Mouse (Mus musculus) limb, embryonic 13.5 days (tissue): ENCODE measurements around the gene Nup107. TPM values are rescaled to one million over a fixed set of nuclear protein-coding genes. Genes with fewer than 3 reads are reported as not detected.

Experiments
- ATAC-seq: fragments of 200-750 bp; cut with Nextera tagmentation; 2 replicates; pipeline ENCODE4 v1.8.0; 2017; ENCODE audit warnings: low read depth, moderate number of reproducible peaks, moderate TSS enrichment; ENCODE audit not compliant: low FRiP score
- H3K27ac ChIP-seq: fragments of 300-500 bp; sonication (generic); 2 replicates; pipeline ENCODE4 v1.5.1; 2015; ENCODE audit warnings: inconsistent platforms, mild to moderate bottlenecking, moderate library complexity
- H3K27me3 ChIP-seq: fragments of 300-500 bp; sonication (generic); 2 replicates; pipeline ENCODE4 v1.6.1; 2015; ENCODE audit warnings: mild to moderate bottlenecking, inconsistent platforms
- H3K36me3 ChIP-seq: fragments of 300-500 bp; sonication (generic); 2 replicates; pipeline ENCODE4 v1.6.1; 2015; ENCODE audit warnings: inconsistent platforms, mild to moderate bottlenecking, moderate library complexity
- H3K4me1 ChIP-seq: fragments of 300-500 bp; sonication (generic); 2 replicates; pipeline ENCODE4 v1.6.1; 2015; ENCODE audit warnings: inconsistent platforms
- H3K4me2 ChIP-seq: fragments of 300-500 bp; sonication (generic); replicated peaks from 2 replicates; pipeline ENCODE4 v1.6.1; 2015; ENCODE audit warnings: inconsistent platforms, mild to moderate bottlenecking, moderate library complexity
- H3K4me3 ChIP-seq: fragments of 300-500 bp; sonication (generic); 2 replicates; pipeline ENCODE4 v1.5.1; 2015; ENCODE audit warnings: moderate library complexity, mild to moderate bottlenecking, inconsistent platforms
- H3K9ac ChIP-seq: fragments of 300-500 bp; sonication (generic); 2 replicates; pipeline ENCODE4 v1.6.1; 2015; ENCODE audit warnings: mild to moderate bottlenecking, inconsistent platforms
- H3K9me3 ChIP-seq: fragments of 300-500 bp; sonication (generic); 2 replicates; pipeline ENCODE4 v1.6.1; 2016; ENCODE audit warnings: inconsistent platforms
- WGBS: fragments of 180-500 bp; shearing (Covaris S2); methylation state at CpG from one replicate; pipeline ENCODE4 v1.1.7; 2015; 5-methylcytosine and 5-hydroxymethylcytosine counted together
- polyA plus RNA-seq: library from polyadenylated mRNA; unstranded; fragments of >200 nt; fragmentation: Nextera tagmentation; extraction: Ambion mirVana; gene quantifications from 2 replicates; pipeline ENCODE4 v1.2.1, GENCODE M21; 2015

Gene Nup107
- polyA plus RNA-seq, 1 experiment from 2014 or later, result 68.9 TPM

DNA sequence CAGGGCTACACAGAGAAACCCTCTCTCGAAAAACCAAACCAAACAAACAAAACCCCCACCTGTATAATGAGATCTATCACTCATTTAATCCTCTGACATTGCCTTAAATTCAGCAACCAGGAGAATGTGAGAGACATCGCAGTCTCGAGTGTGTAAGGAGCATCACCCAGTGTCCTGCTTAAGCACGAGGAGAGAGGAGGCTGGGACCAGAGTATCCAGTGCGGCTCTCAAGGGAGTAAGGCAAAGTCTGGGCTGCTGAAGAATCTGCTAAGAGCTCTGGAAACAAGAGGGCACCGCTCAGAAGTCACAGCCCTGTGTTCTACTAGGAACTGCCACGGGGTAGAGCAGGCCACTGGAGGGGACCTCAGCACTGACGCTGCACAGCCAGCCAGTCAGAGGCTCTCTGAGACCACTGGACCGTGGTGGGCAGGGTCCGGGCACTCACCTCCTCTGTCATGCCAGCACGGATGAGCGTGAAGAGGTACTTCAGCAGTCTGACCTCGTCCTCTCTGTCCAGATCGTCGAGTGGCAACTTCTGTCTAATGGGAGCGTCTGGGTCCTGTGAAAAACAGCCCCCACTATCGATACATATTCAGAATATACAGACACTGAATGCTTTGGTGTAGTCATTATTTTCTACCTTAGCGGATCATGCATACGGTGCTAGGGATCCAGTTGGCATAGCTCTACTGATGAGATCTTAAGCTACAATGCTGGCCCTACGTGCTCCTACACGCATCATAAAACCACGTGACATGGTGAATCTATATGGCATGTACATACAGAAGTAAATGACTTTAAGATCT lies 18.3 kb downstream of the Nup107 start:
- H3K27me3 ChIP-seq, result no peaks in the 10 kb centered on the region
- H3K4me3 ChIP-seq, result no peak overlapping the region
- H3K4me2 ChIP-seq, result no peak overlapping the region
- no peak overlapping the region for H3K9ac ChIP-seq
- no peak for ATAC-seq
- no peaks in the 10 kb centered on the region for H3K9me3 ChIP-seq
- H3K27ac ChIP-seq, result no peak overlapping the region
- peaks cover 91% of the 10 kb centered on the region for H3K36me3 ChIP-seq
- WGBS, result 93% methylated on average over 22 of the region's 22 CpGs
- H3K4me1 ChIP-seq, result no peaks in the 10 kb centered on the region

DNA sequence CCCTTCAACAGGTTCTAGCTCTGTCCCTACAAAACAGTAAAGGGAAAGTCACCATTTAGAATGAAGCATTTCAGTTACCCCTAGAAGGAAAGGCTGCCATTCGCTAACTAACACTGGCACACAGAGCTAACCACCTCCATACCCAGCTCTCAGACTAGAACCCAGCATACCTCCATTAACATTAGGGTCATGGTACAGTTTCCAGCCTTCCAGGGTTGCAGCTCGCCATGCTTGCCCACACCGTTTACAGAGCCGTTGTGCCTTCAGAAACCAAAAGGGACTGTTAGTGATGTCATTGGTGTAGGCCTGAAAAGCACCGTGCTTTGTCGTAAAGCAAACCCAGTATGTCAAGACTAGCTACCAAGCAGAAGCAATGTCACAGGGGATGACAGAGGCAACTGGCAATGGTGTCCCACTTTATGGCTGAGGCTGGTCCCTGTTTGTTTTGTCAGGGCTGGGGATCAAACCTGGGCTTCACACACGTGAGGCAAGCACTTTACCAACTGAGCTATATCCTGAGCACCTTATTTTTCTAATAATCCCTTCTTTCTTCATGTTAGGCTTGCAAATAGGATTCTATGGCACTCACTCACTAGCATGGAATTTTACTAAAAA lies 19.3 kb downstream of the Nup107 start:
- no peak overlapping the region for H3K4me3 ChIP-seq
- H3K9ac ChIP-seq, result no peak overlapping the region
- peaks cover 86% of the 10 kb centered on the region for H3K36me3 ChIP-seq
- 95% methylated on average over 7 of the region's 7 CpGs for WGBS
- no peak overlapping the region for H3K4me2 ChIP-seq
- ATAC-seq, result no peak
- no peaks in the 10 kb centered on the region for H3K27me3 ChIP-seq
- H3K4me1 ChIP-seq, result no peaks in the 10 kb centered on the region
- H3K9me3 ChIP-seq, result no peaks in the 10 kb centered on the region
- no peak overlapping the region for H3K27ac ChIP-seq

DNA sequence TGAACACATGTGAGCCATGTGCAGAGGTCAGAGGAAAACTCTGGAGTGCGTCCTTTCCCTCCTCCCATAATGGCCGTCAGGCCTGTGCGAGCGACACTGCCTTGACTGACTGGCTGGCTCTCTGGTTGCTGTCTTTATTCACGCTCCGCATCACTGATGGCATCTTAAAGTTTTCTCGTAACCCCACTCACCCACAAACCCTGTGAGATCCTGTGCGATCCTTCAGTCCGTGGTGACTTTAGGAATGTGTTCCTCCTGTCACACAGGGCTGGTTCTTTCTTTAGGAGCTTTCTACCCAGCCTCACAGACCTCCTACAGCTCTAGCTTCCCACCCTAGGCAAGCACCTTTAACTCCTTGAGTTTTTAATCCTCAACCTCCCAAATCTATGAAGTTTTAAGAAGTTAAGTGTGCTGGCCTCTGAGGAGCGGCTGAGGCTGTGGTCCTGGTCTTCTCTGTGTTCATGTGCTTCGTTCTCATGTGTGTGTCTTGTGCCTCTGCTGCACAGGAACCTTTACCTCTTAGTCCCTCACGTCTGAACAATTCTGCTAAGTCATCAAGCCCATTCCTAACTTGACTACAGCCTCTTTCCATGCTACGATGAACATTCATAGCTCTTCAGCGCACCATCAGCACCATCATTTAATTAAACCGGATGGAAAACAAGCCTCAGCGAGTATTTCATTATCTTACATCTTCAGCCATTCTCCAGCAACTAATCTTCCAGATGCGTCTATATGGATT lies 20.0 kb downstream of the Nup107 start:
- Histone ChIP-seq H3K9ac (no peak overlapping the region), H3K4me1 (no peaks in the 10 kb centered on the region), H3K4me2 (no peak overlapping the region), H3K27me3 (no peaks in the 10 kb centered on the region), H3K36me3 (peaks cover 86% of the 10 kb centered on the region), H3K4me3 (no peak overlapping the region), H3K9me3 (no peaks in the 10 kb centered on the region), H3K27ac (no peak overlapping the region)
- ATAC-seq, result no peak
- 93% methylated on average over 17 of the region's 17 CpGs for WGBS

- Histone ChIP-seq H3K4me2 (no peak overlapping the region), H3K9ac (no peak overlapping the region), H3K27ac (no peak overlapping the region), H3K4me3 (no peak overlapping the region), H3K27me3 (no peaks in the 10 kb centered on the region), H3K9me3 (no peaks in the 10 kb centered on the region), H3K4me1 (no peaks in the 10 kb centered on the region), H3K36me3 (peaks cover 84% of the 10 kb centered on the region)
- no peak for ATAC-seq
- WGBS, result 95% methylated on average over 10 of the region's 10 CpGs
Measured at GRCm38 (mm10) chr10:117771131-117771510, 21.4 kb downstream of the Nup107 start.

GRCm38 (mm10) chr10:117770286-117771130 lies 22.0 kb downstream of the Nup107 start:
- no peak overlapping the region for H3K27ac ChIP-seq
- no peaks in the 10 kb centered on the region for H3K27me3 ChIP-seq
- ATAC-seq, result no peak
- peaks cover 85% of the 10 kb centered on the region for H3K36me3 ChIP-seq
- WGBS, result 92% methylated on average over 18 of the region's 18 CpGs
- H3K4me2 ChIP-seq, result no peak overlapping the region
- no peaks in the 10 kb centered on the region for H3K9me3 ChIP-seq
- H3K4me1 ChIP-seq, result no peaks in the 10 kb centered on the region
- H3K9ac ChIP-seq, result no peak overlapping the region
- no peak overlapping the region for H3K4me3 ChIP-seq

DNA sequence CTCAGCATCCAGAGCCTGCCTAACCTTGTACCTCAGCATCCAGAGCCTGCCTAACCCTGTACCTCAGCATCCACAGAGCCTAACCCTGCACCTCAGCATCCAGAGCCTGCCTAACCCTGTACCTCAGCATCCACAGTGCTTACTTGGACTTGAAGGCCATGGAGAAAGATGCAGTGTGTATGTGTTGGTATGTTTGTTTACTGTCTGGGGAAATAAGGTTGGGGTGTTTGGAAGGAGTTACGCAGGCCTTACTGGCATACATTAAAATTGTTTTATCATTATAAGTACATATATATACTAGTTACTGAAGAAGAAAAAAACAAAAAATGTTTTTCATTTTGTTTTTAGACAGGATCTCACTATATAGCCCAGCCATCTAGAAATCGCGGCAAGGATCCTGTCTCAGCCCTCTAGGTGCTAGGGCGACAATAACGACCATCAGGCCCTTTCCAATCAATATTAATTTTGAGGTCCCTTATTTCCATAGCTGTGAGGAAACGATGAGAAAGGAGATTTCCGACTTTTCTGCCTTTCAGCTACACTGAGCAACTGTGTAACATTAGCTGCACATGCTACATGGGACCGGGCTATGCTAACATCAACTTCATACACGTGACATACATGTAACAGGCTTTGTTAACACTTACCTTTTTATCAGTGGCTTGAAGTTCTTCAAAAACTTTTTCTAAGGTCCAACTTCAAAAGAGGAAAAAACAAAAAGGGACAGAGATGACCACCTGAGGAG lies 22.8 kb downstream of the Nup107 start:
- ATAC-seq, result no peak
- 92% methylated on average over 9 of the region's 9 CpGs for WGBS
- H3K36me3 ChIP-seq, result peaks cover 86% of the 10 kb centered on the region

DNA sequence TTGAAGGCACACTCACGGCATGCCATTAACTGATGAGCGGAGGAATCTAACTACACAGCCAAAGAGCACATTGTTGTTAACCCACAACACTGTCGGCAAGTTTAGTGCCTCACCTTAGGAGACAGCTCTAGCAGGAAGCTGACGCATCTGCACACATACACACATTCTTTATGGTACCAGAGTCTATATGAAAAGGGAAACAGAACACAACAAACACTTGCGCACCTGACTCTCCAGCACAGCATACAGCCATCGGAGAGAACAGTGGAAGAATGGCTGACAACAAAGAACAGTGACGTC lies 24.4 kb downstream of the Nup107 start:
- peaks cover 83% of the 10 kb centered on the region for H3K36me3 ChIP-seq
- no peaks in the 10 kb centered on the region for H3K27me3 ChIP-seq
- no peak overlapping the region for H3K27ac ChIP-seq
- H3K9me3 ChIP-seq, result no peaks in the 10 kb centered on the region
- no peak overlapping the region for H3K4me3 ChIP-seq
- no peak overlapping the region for H3K4me2 ChIP-seq
- no peak overlapping the region for H3K9ac ChIP-seq
- no peaks in the 10 kb centered on the region for H3K4me1 ChIP-seq
- ATAC-seq, result no peak
- 91% methylated on average over 7 of the region's 7 CpGs for WGBS

More for the DNA sequence above, 22.8 kb downstream of the Nup107 start:
- Histone ChIP-seq H3K4me1 (no peaks in the 10 kb centered on the region), H3K9me3 (no peaks in the 10 kb centered on the region), H3K9ac (no peak overlapping the region), H3K27me3 (no peaks in the 10 kb centered on the region), H3K4me3 (no peak overlapping the region), H3K4me2 (no peak overlapping the region), H3K27ac (no peak overlapping the region)

DNA sequence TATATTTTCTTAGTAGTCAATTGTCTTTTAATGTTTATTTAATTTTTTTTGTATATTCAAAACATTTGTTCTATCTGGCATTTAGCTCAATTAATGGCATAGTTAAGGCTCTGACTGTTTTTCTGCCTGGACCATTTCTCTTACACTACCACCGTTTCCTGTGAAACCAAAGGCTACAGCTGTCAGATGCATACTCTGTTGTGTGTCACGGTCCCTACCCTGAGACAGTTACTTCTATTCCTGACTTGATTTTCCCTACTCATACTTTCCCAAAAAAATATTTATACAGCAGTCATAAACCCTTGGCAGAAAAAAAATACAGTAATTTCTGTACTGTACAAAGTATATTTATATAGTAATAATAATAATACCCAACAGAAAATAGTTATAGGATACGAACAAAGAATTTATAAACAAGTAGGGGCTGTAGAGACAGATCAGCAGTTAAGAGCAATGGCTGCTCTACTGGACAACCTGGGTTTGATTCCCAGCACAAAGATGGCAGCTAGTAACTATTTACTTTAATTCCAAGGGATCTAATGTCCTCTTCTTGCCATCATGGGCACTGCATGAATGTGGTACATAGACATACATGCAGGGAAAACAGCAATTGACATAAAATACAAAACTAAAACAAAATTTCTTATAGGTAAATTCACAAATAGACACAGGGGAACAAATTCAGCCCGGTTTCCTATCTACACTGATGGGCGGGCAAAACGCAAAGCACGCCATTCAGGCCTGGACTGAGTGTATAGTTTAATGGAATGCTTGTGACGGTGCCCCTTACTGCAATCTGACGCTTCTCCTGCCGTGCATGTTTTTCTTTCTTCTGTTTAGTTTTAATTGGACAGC lies 25.0 kb downstream of the Nup107 start:
- no peak for ATAC-seq

GRCm38 (mm10) chr10:117766896-117767160 lies 25.7 kb downstream of the Nup107 start:
- Histone ChIP-seq H3K9me3 (no peaks in the 10 kb centered on the region), H3K4me1 (no peaks in the 10 kb centered on the region), H3K27ac (no peak overlapping the region), H3K27me3 (no peaks in the 10 kb centered on the region), H3K4me3 (no peak overlapping the region), H3K9ac (no peak overlapping the region), H3K4me2 (no peak overlapping the region), H3K36me3 (peaks cover 84% of the 10 kb centered on the region)
- no peak for ATAC-seq
- 93% methylated on average over 5 of the region's 5 CpGs for WGBS

More for the DNA sequence above, 25.0 kb downstream of the Nup107 start:
- H3K4me3 ChIP-seq, result no peak overlapping the region
- H3K9ac ChIP-seq, result no peak overlapping the region
- 89% methylated on average over 10 of the region's 10 CpGs for WGBS
- H3K27me3 ChIP-seq, result no peaks in the 10 kb centered on the region
- no peaks in the 10 kb centered on the region for H3K4me1 ChIP-seq
- no peak overlapping the region for H3K4me2 ChIP-seq
- no peaks in the 10 kb centered on the region for H3K9me3 ChIP-seq
- peaks cover 83% of the 10 kb centered on the region for H3K36me3 ChIP-seq
- H3K27ac ChIP-seq, result no peak overlapping the region

- Histone ChIP-seq H3K4me1 (no peaks in the 10 kb centered on the region), H3K27me3 (no peaks in the 10 kb centered on the region), H3K36me3 (peaks cover 84% of the 10 kb centered on the region), H3K9me3 (no peaks in the 10 kb centered on the region), H3K27ac (no peak overlapping the region), H3K9ac (no peak overlapping the region), H3K4me2 (no peak overlapping the region), H3K4me3 (no peak overlapping the region)
- WGBS, result 92% methylated on average over 16 of the region's 16 CpGs
- no peak for ATAC-seq
Measured at GRCm38 (mm10) chr10:117766111-117766895, 26.2 kb downstream of the Nup107 start.
